Mouse (Mus musculus): ENCODE measurements around the gene Rps3.
A peak's percentile ranks its signal among the peaks of the same experiment; 100 is the strongest.

Rps3 gene

GRCm38 (mm10) chr7:99436530-99436929 is 47.0 kb downstream of the Rps3 start:
- no peak for DNase-seq

DNA sequence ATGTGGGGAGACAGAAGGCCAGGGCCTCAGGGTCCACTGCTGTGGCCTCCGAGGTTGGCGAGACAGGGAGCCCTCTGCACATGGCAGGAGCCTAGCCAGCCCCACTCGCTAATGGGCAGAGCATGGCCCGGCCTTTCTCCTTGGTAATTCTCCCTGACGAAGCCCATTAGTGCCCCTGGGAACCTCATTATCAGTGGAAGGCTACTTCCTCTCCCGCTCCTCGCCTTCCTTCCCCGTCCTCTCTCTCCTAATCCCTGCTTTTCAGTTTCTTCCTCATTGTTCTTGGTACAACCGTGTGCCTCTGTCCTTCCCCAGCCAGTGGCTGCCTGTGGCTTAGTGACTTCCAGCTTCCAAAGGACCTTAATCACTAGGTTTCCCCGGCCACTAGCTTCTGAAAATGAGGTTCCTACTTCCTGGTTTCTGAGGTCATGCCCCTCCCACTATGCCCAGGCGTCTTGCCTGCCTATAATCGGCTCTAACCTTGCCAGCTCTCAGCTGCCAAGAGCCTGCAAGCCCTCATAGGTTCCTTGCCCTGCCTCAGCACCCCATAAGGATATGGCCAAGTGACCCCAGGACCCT is 48.8 kb downstream of the Rps3 start:
- DNase-seq: no peak

- DNase-seq: no peak
These were observed 50.7 kb downstream of the Rps3 start for GRCm38 (mm10) chr7:99432863-99433262.

DNA sequence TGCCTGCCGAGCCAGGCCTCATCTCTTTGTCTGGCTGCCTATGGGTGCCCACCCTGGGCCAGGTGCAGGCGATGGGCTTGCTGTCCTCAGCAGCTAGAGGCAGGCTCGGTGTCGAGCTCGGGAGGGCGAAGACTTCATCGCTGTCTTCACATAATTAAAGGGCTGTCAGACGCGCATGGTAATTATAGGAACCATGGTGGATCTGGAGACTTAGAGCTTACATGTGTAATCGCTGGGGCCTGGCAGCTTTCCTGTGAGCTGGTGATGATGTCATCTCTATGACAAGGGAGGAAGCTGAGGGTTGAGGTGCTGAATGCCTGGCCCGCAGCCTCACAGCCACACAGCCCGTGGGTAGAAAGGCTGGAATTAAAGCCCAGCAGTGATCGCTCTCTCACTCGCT is 51.3 kb downstream of the Rps3 start:
- DNase-seq: peak; percentile 58

- DNase-seq: no peak
These were observed 53.3 kb downstream of the Rps3 start for GRCm38 (mm10) chr7:99430246-99430645.

GRCm38 (mm10) chr7:99429786-99430185 is 53.8 kb downstream of the Rps3 start:
- DNase-seq: no peak

- DNase-seq: no peak
These were observed 54.7 kb downstream of the Rps3 start for GRCm38 (mm10) chr7:99428836-99429235.

GRCm38 (mm10) chr7:99427987-99428386 is 55.6 kb downstream of the Rps3 start:
- no peak for DNase-seq

Data from layer of hippocampus, adult 9-11 months (tissue).